Mouse (Mus musculus): ENCODE results near the gene Dkkl1.

DNA sequence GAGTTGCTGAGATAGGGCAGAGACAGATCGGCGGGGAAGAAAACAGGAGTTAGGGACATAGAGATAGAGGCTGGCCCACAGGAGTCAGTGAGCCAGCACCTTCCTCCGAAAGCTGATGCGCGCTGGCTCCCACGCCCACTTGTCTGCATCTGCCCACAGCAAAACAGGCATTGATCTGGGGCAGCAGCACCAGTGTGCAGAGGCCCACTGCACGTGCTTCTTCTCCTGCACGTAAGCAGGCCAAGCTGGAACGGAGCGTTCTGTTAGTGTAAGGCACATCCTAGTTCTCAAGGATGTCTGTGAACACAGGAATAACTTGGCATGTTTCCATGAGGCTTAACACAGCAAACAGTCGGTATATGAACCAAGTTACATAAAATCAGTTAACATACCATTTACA is 13.0 kb downstream of the Dkkl1 start:
- TF ChIP-seq CTCF (conservative IDR thresholded peaks at IDR 0.05; ENCODE audit: low read length), result no peak
- no peak for TF ChIP-seq POU5F1 (IDR thresholded peaks at IDR 0.05; ENCODE audit: borderline replicate concordance, low read length)
- TF ChIP-seq NANOG (IDR thresholded peaks at IDR 0.05; ENCODE audit: borderline replicate concordance, low read length), result no peak
